Mouse (Mus musculus) kidney, embryonic 14.5 days (tissue): Measurements from ENCODE around the gene Gnl3l. TPM values are rescaled to one million over a fixed set of nuclear protein-coding genes. Genes with fewer than 3 reads are reported as not detected.

ENCODE experiments used
- polyA plus RNA-seq: library from polyadenylated mRNA; unstranded; fragments of >200 nt; fragmentation: Nextera tagmentation; extraction: Ambion mirVana; gene quantifications from 2 replicates; pipeline ENCODE4 v1.2.1, GENCODE M21; 2014

Gnl3l gene
- polyA plus RNA-seq, 1 experiment from 2014 or later = 31.3 TPM

Other genes with a start within 250 kb of the Gnl3l start
- gene Maged2, start 203.0 kb downstream of the Gnl3l start, polyA plus RNA-seq = 685 and 698 TPM in 2 replicates
- 16.4 and 18.2 TPM in 2 replicates for gene Fgd1, start 28.8 kb upstream of the Gnl3l start, polyA plus RNA-seq
- 42.0 and 46.1 TPM in 2 replicates for gene Tsr2, start 79.2 kb upstream of the Gnl3l start, polyA plus RNA-seq
- 3.9 and 4.3 TPM in 2 replicates for gene Wnk3, start 180.8 kb upstream of the Gnl3l start, polyA plus RNA-seq